Mouse (Mus musculus) myocyte (in vitro differentiated cells): Measurements from ENCODE around the gene Mdm2. TPM values are rescaled to one million over a fixed set of nuclear protein-coding genes. Genes with fewer than 3 reads are reported as not detected.
"Not testable (repeated sequence)": the region's sequence is repeated elsewhere in the genome, so short reads cannot be mapped to it uniquely, and the experiment has no call there.

Experiments
- H3K27me3 ChIP-seq: one replicate; pipeline ENCODE4 v1.6.1; 2011; ENCODE audit not compliant: control insufficient read depth, insufficient read depth, insufficient read length
- H3K36me3 ChIP-seq: one replicate; pipeline ENCODE4 v1.6.1; 2011; ENCODE audit not compliant: control insufficient read depth, insufficient read depth
- H3K4me2 ChIP-seq: one replicate; pipeline ENCODE4 v1.6.1; 2011; ENCODE audit warnings: low read depth, control low read depth
- H3K4me3 ChIP-seq: one replicate; pipeline ENCODE4 v1.5.1; 2011; ENCODE audit warnings: mild to moderate bottlenecking, control low read depth, moderate library complexity
- H3K79me2 ChIP-seq: one replicate; pipeline ENCODE4 v1.6.1; 2011; ENCODE audit not compliant: control insufficient read depth, insufficient read depth
- H3ac ChIP-seq: one replicate; pipeline ENCODE4 v1.6.1; 2011; ENCODE audit not compliant: control insufficient read depth, insufficient read length
- CEBPB ChIP-seq: IDR thresholded peaks from 2 replicates; pipeline ENCODE4 v1.6.1; 2011; ENCODE audit warnings: mild to moderate bottlenecking, moderate library complexity; ENCODE audit not compliant: poor library complexity, insufficient read depth, severe bottlenecking
- E2F4 ChIP-seq: IDR thresholded peaks from one replicate; pipeline ENCODE4 v1.6.1; 2011; ENCODE audit warnings: mild to moderate bottlenecking, control low read depth, moderate library complexity; ENCODE audit not compliant: insufficient read depth
- MAX ChIP-seq: IDR thresholded peaks from one replicate; pipeline ENCODE4 v1.6.1; 2011; ENCODE audit warnings: low read depth, mild to moderate bottlenecking, control low read depth
- MYOD1 ChIP-seq, 3 experiments: IDR thresholded peaks; one replicate each; pipeline ENCODE4 v1.6.1; 2011; ENCODE audit warnings: control low read depth in 2 of 3, low read depth in 2 of 3, mild to moderate bottlenecking in 2 of 3, moderate library complexity in 1 of 3; ENCODE audit not compliant: insufficient read length in 2 of 3, control insufficient read depth in 1 of 3
- MYOG ChIP-seq, 3 experiments: IDR thresholded peaks; one replicate each; pipeline ENCODE4 v1.6.1; 2011; ENCODE audit warnings: control low read depth in 2 of 3, low read depth in 2 of 3, mild to moderate bottlenecking in 2 of 3; ENCODE audit not compliant: insufficient read length in 2 of 3, control insufficient read depth in 1 of 3, insufficient read depth in 1 of 3
- POLR2A ChIP-seq: IDR thresholded peaks from one replicate; pipeline ENCODE4 v1.6.1; 2011; ENCODE audit warnings: low read depth, mild to moderate bottlenecking, control low read depth, moderate library complexity; ENCODE audit not compliant: insufficient read length
- POLR2AphosphoS2 ChIP-seq: IDR thresholded peaks from one replicate; pipeline ENCODE4 v1.6.1; 2011; ENCODE audit warnings: low read depth, control low read depth; ENCODE audit not compliant: insufficient read length
- REST ChIP-seq: IDR thresholded peaks from one replicate; pipeline ENCODE4 v1.6.1; 2011; ENCODE audit warnings: mild to moderate bottlenecking, control low read depth, moderate library complexity; ENCODE audit not compliant: insufficient read depth, insufficient read length
- SRF ChIP-seq: IDR thresholded peaks from one replicate; pipeline ENCODE4 v1.6.1; 2011; ENCODE audit warnings: low read depth; ENCODE audit not compliant: control insufficient read depth, insufficient read length
- TCF12 ChIP-seq: IDR thresholded peaks from one replicate; pipeline ENCODE4 v1.6.1; 2011; ENCODE audit warnings: mild to moderate bottlenecking, control low read depth; ENCODE audit not compliant: poor library complexity, insufficient read depth, severe bottlenecking
- TCF3 ChIP-seq: IDR thresholded peaks from one replicate; pipeline ENCODE4 v1.6.1; 2011; ENCODE audit warnings: low read depth, control low read depth; ENCODE audit not compliant: insufficient read length
- USF1 ChIP-seq: IDR thresholded peaks from one replicate; pipeline ENCODE4 v1.6.1; 2011; ENCODE audit warnings: low read depth, mild to moderate bottlenecking, control low read depth, moderate library complexity
- polyA plus RNA-seq: library from polyadenylated mRNA; unstranded; fragments of >200 nt; fragmentation: generic; extraction: Trizol; gene quantifications from one replicate; pipeline ENCODE4 v1.2.1, GENCODE M21; 2012; ENCODE audit warnings: missing spikeins

Mdm2 gene
- polyA plus RNA-seq, 1 experiment = 23.2 TPM

GRCm38 (mm10) chr10:117733626-117734025 lies 23.1 kb upstream of the Mdm2 start:
- not testable (repeated sequence) for H3K4me2 ChIP-seq, H3ac ChIP-seq, H3K36me3 ChIP-seq, H3K27me3 ChIP-seq, H3K4me3 ChIP-seq, H3K79me2 ChIP-seq

DNA sequence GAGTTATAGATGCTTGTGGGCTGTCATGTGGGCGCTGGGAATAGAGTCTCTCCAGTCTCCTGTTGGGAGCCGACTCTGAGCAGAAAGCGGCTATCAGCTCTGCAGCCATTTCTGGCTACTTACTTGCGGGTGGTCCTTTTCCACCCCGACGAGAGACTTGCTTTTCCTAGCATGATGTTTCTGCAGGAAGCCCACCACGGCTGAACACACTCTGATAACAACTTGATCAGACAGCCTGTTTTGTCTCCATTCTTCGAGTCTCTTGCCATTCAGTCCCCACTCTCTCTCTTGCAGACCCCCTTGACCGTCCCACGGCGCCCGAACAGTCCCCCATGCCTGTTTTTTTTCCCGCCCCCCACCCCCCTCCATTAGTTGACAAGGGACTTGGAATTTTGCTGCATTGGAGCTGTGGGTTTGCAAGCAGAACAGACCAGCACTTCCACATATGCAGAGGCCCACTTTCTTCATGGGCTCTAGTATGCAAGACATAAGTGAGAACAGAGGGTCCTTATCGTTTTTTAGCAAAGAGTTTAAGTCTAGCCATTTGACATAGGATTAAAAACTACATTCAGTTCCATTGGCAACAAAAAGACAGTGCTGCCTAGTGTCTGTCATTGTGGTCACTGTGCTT lies 22.5 kb upstream of the Mdm2 start:
- Histone ChIP-seq H3K4me2 (no peak overlapping the region), H3ac (no peak overlapping the region), H3K27me3 (no peaks in the 10 kb centered on the region), H3K4me3 (no peak overlapping the region), H3K79me2 (no peaks in the 10 kb centered on the region), H3K36me3 (no peaks in the 10 kb centered on the region)
- TF ChIP-seq TCF3 = no peak
- no peak for TF ChIP-seq POLR2A
- no peak for TF ChIP-seq MYOG (IDR thresholded peaks at IDR 0.05; ENCODE audit: control insufficient read depth in 1 of 3, insufficient read depth in 1 of 3, insufficient read length in 2 of 3, low read depth in 2 of 3)
- TF ChIP-seq MYOD1 (IDR thresholded peaks at IDR 0.05; ENCODE audit: control insufficient read depth in 1 of 3, insufficient read length in 2 of 3, low read depth in 2 of 3) = no peak
- TF ChIP-seq REST = no peak
- no peak for TF ChIP-seq TCF12
- TF ChIP-seq POLR2AphosphoS2 = no peak
- TF ChIP-seq CEBPB = no peak
- TF ChIP-seq USF1 = no peak
- TF ChIP-seq E2F4 = no peak
- TF ChIP-seq SRF = no peak
- no peak for TF ChIP-seq MAX

- TF ChIP-seq USF1 (no peak), CEBPB (no peak), SRF (no peak), E2F4 (no peak), MAX (no peak), MYOG (IDR thresholded peaks at IDR 0.05; ENCODE audit: control insufficient read depth in 1 of 3, insufficient read depth in 1 of 3, insufficient read length in 2 of 3, low read depth in 2 of 3) (no peak), MYOD1 (IDR thresholded peaks at IDR 0.05; ENCODE audit: control insufficient read depth in 1 of 3, insufficient read length in 2 of 3, low read depth in 2 of 3) (no peak), POLR2AphosphoS2 (no peak), REST (no peak)
- no peaks in the 10 kb centered on the region for H3K79me2 ChIP-seq
- H3K27me3 ChIP-seq = no peaks in the 10 kb centered on the region
- H3K36me3 ChIP-seq = no peaks in the 10 kb centered on the region
- no peak overlapping the region for H3K4me3 ChIP-seq
- H3ac ChIP-seq = no peak overlapping the region
- no peak overlapping the region for H3K4me2 ChIP-seq
These were observed 21.6 kb upstream of the Mdm2 start for GRCm38 (mm10) chr10:117732184-117732583.

GRCm38 (mm10) chr10:117731244-117732101 lies 20.9 kb upstream of the Mdm2 start:
- no peaks in the 10 kb centered on the region for H3K27me3 ChIP-seq
- no peak overlapping the region for H3K4me2 ChIP-seq
- no peaks in the 10 kb centered on the region for H3K79me2 ChIP-seq
- H3K36me3 ChIP-seq = no peaks in the 10 kb centered on the region
- TF ChIP-seq CEBPB (no peak), MAX (no peak), MYOD1 (IDR thresholded peaks at IDR 0.05; ENCODE audit: control insufficient read depth in 1 of 3, insufficient read length in 2 of 3, low read depth in 2 of 3) (no peak), SRF (no peak), TCF12 (no peak), USF1 (no peak)
- no peak overlapping the region for H3ac ChIP-seq
- H3K4me3 ChIP-seq = no peak overlapping the region

DNA sequence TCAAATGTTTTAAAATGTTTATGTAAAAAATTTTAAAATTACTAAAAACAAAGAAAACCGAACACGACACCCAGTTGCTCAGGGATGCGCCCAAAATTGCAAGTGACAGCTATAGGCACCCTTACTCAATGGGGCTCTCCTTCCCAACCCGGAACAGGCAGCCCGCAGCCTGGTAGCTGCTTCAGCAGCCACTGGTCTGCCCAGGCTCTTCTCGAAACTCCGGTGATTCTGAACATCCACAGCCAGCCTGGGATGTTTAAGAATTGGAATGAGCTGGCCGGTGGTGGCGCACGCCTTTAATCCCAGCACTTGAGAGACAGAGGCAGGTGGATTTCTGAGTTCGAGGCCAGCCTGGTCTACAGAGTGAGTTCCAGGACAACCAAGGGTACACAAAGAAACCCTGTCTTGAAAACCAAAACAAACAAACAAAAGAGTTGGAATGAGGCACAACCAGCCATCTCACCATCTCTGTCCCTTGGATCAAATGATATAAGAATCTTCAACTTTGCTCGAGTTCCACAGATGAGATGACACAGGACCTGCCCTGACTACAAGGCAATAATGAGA lies 20.2 kb upstream of the Mdm2 start:
- Histone ChIP-seq H3K79me2 (no peaks in the 10 kb centered on the region), H3K4me2 (no peak overlapping the region), H3K27me3 (no peaks in the 10 kb centered on the region), H3K36me3 (no peaks in the 10 kb centered on the region), H3ac (no peak overlapping the region), H3K4me3 (no peak overlapping the region)
- no peak for TF ChIP-seq MYOG (IDR thresholded peaks at IDR 0.05; ENCODE audit: control insufficient read depth in 1 of 3, insufficient read depth in 1 of 3, insufficient read length in 2 of 3, low read depth in 2 of 3)
- no peak for TF ChIP-seq USF1
- no peak for TF ChIP-seq SRF
- no peak for TF ChIP-seq CEBPB
- no peak for TF ChIP-seq MAX
- no peak for TF ChIP-seq POLR2AphosphoS2
- no peak for TF ChIP-seq E2F4
- no peak for TF ChIP-seq REST
- no peak for TF ChIP-seq POLR2A
- TF ChIP-seq TCF12 = no peak
- TF ChIP-seq TCF3 = no peak
- no peak for TF ChIP-seq MYOD1 (IDR thresholded peaks at IDR 0.05; ENCODE audit: control insufficient read depth in 1 of 3, insufficient read length in 2 of 3, low read depth in 2 of 3)
